Mouse (Mus musculus): ENCODE data around the gene Cdhr5.

Gene Cdhr5

GRCm38 (mm10) chr7:141276546-141276945 lies at the start of gene Cdhr5:
TSS of gene Cdhr5 (minus strand) at chr7:141276786.
- no peak for DNase-seq

DNA sequence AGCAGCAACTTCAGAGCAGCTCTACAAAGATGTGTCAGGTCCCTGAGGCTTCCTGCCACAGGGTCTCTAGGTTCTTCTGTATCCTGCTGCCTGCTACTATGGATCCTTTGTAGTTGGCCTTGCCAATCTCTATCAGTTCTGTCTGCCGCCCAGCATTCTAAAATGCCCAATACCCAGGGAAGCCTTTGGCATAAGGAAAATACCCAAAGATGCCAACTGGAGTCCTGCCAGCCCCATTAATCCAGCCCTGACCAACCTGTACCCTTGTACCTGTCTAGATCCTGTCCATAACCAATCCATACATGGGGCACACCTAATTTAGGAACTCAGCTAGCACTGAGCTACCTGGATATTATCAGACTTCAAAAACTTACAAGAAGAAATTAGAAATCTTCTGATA lies 48.1 kb upstream of the Cdhr5 start:
- DNase-seq: no peak

GRCm38 (mm10) chr7:141319446-141319845 lies 42.9 kb upstream of the Cdhr5 start:
- DNase-seq: no peak

DNA sequence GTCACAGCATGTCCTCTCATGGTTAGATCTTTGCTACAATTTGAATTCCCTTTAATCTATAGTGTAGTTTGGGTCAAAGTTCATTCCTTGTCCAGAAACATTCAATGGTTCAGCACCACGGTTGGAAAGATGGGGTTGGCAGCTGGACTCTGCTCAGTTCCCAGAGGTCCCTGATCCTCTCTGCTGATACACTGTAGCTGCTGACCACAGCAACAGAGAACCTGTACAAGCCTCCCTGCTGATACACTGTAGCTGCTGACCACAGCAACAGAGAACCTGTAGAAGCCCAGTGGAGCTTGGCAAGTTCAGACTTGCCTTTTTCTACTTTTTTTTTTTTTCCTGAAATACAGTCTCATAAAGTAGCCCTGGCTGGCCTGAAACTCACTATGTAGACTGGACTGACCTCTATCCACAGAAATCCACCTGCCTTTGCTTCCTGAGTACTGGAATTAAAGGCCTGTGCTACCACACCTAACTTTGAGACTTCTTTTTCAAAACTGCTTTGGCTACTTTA lies 41.1 kb upstream of the Cdhr5 start:
- DNase-seq: no peak

GRCm38 (mm10) chr7:141315974-141316373 lies 39.4 kb upstream of the Cdhr5 start:
- no peak for DNase-seq

DNA sequence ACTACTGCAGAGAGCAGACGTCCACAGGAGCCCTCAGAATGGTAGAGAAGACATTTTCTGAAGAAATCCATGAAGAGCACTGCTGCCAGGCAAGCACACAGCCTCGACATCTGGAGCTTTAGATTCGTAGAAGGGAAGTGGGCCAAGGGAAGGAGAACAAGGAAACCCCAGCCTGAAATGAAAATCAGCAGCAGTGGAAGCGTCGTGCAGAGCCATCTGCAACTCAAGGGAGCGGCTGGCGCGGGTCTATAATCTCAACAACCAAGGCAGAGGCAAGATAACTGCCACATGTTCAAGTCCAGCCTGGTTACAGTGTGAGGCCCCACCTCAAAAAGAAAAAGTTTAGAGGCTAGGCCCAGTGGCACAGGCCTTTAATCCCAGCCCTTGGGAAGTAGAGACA lies 38.5 kb upstream of the Cdhr5 start:
- no peak for DNase-seq

GRCm38 (mm10) chr7:141314416-141314815 lies 37.8 kb upstream of the Cdhr5 start:
- DNase-seq: no peak

- no peak for DNase-seq
Measured at GRCm38 (mm10) chr7:141304537-141304936, 28.0 kb upstream of the Cdhr5 start.

GRCm38 (mm10) chr7:141302702-141303268 lies 26.2 kb upstream of the Cdhr5 start:
- DNase-seq: no peak

DNA sequence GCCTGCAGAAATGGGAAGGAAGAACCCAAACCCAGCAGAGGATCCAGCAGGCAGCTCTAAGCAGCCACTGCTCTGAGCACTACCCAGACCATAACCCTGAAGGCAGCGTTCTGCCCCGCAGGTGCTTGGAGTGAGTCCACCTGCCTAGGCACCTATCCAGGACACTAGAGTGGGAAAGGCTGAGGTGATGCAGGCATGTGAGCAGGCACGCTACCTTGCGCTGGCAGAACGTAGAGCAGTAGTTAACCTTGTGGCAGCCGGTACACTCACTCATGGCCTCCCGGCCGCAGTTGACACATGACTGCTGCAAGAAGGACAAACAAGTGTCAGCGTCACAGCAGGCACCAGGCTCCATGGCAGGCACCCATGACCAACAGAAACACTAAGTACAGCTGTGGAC lies 24.8 kb upstream of the Cdhr5 start:
- DNase-seq: peak; percentile 83

- DNase-seq: peak; percentile 89
Measured at GRCm38 (mm10) chr7:141299175-141299574, 22.6 kb upstream of the Cdhr5 start.

GRCm38 (mm10) chr7:141297926-141298650 lies 21.5 kb upstream of the Cdhr5 start:
- no peak for DNase-seq

GRCm38 (mm10) chr7:141294479-141294878 lies 17.9 kb upstream of the Cdhr5 start:
- DNase-seq: no peak

GRCm38 (mm10) chr7:141293852-141294471 lies 17.4 kb upstream of the Cdhr5 start:
- DNase-seq: no peak

GRCm38 (mm10) chr7:141292583-141293388 lies 16.2 kb upstream of the Cdhr5 start:
- DNase-seq: no peak

DNA sequence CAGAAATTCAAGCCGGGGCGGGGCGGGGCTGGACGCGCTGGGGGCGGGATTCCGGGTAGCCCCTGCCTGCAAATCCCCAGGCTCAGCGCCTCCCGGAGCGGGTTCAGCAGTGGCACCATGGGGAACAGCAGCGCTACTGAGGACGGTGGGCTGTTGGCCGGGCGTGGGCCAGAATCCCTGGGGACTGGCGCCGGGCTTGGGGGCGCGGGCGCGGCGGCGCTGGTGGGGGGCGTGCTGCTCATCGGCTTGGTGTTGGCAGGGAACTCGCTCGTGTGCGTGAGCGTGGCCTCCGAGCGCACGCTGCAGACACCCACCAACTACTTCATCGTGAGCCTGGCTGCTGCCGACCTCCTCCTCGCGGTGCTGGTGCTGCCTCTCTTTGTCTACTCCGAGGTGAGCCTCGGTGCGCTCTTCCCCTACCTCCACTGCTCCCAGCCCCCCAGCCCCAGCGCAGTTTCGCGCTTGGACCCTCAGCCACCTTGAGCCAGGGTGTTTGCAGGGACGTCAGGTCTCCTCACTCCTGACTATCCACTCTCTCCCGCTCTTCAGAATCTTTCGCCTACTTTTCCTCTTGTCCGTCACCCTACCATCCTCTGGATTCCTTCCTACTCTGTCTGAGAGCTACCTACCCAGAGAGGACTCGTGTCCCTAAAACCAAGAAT lies 15.5 kb upstream of the Cdhr5 start, which contains the start of gene Drd4:
Gene Drd4 (plus strand): TSS at position 86 of the 662 bp plus-strand sequence.
- DNase-seq: no peak

DNA sequence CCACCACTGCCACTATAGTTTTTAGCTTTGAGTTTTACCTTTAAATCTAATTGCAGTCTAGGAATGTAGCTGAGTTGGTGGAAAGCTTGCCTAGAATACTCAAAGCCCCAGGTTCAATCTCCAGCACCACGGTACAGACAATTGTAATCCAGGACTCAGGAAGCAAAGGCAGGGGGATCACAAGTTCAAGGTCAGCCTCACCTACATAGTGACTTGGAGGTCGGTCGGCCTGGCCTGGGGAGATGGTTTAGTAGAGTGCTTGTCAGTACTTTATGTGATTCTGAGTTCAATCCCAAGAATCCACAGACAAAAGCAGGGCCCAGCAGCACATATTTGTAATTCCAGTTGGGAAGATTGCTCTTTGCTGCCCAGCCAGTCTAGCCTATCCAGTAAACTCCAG lies 11.5 kb upstream of the Cdhr5 start:
- DNase-seq: no peak

DNA sequence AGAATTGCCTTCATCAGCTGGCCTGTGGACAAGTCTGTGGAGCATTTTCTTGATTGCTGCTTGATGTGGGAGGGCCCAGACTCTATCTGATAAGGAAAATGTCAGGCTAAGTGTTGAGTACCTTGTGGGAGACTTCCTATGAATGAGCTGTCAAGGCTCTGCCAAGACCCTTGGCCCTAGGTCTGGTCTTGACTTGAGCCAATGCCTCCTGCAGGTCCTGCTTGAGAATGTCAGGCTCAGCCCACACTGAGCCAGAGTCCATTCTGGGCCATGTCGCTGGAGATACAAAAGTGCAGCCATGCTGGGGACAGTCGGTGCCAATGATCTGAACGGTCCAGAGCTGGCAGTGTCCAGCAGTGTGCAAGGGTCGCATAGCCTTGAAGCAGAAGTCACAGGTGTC lies 6.2 kb upstream of the Cdhr5 start:
- DNase-seq: no peak

DNA sequence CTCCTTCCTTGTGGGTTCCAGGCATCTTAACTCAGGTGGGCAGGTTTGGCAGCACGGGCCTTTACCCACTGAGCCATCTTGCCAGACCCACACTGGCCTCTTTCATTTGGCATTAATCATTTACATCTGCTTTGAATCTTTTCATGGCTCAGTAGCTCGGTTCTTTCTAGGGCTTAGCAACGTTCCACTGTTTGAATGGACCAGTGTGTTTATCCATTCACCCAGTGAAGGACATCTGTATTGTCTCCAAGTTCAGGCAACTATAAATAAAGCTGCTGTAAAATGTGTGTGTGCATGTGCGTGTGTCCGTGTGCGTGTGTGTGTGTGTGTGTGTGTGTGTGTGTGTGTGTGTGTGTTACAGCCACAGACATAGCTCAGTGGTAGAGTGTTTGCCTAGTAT lies 4.9 kb upstream of the Cdhr5 start:
- no peak for DNase-seq

DNA sequence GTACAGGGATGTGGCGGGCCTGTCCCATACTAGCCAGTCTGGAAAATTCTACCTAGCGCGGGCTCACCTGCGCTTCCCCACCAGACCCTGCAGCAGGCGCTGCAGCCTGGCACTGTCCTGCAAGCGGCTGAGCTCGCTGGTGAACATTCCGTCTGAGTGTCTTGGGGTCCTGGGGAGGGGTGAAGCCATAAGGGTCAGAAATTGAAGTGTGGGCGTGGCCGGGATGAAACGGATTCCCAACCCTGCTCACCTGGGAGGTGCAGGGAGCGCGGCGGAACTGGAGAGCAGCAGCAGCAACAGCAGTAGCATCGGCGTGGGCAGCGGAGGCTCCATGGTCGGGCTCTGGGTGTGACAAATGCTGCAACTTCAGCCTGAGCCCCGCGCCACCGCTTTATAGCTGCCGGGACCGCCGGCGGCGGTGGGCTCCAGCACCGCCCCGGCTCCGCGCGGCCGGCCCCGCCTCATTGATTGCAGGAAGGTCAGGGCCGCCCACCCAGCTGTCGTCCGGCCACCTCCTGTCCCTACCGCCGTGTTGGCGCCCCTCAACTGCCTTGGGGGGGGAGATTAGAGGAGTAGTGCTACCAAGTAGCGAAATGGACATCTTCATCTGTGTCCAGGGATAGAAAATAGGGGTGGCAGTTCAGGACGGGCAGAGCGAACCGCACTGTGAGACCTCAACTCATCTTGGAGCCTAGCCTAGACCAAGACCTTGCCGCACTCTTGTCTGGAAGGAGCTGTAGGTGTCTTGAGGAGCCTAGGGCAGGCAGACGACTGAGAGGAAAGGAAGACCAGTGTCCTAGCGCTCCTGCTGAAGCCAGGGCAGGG lies 2.4 kb upstream of the Cdhr5 start, which contains the start of gene Sct:
Gene Sct (minus strand): TSS at position 368 of the 825 bp plus-strand sequence.
- peak; percentile 63 for DNase-seq

All from cerebellum, adult 9-10 months (tissue).